In genomic region chr17:78912861-78913281, GRCm38 (mm10) we compare ENCODE assay signal across 9 mouse cellular contexts. TPM values are rescaled to one million over a fixed set of nuclear protein-coding genes. Genes with fewer than 3 reads are reported as not detected.
A peak's percentile ranks its signal among the peaks of the same experiment; 100 is the strongest.
DNase-seq lines count a peak whose midpoint lies in the region; ATAC-seq and TF ChIP-seq lines count a peak whose summit lies in the region.
"Had no signal": no experiment of that assay in that cellular context is flagged by ENCODE, and none has a peak within 500 bp of the region (broad histone marks: within the 10 kb centered on the region; RNA-seq: fewer than 3 reads in every experiment).

No protein-coding gene starts in this region.

- peak; percentile 39; the same call in 1 of the 2 replicates for ATAC-seq in heart, embryonic 14.5 days (ENCODE audit: insufficient number of reproducible peaks, insufficient read depth, low FRiP score, low read depth)
- peak; percentile 74 for ATAC-seq in hindbrain, embryonic 16.5 days

- 0 out of 2 replicates have a peak overlapping the region, but pooled peaks have one; percentile 47 for H3K9ac ChIP-seq in heart, embryonic 14.5 days (ENCODE audit: low read length)
- H3K9ac ChIP-seq in ES-E14 (ENCODE audit: insufficient read depth, low read depth, low read length, poor library complexity, severe bottlenecking): peak overlapping the region; percentile 85
- H3K9ac ChIP-seq in hindbrain, embryonic 16.5 days (ENCODE audit: low read depth, low read length): peak overlapping the region; percentile 50; the same call in 1 of the 2 replicates

- H3K4me1 ChIP-seq in heart, embryonic 14.5 days (ENCODE audit: control insufficient read depth in 2 of 2, insufficient read depth in 2 of 2, low read length in 2 of 2): peaks cover 2 to 13% of the 10 kb centered on the region in 2 experiments; a peak in 2 of 4 replicates
- peaks cover 3 to 4% of the 10 kb centered on the region in 2 experiments; a peak in 3 of 4 replicates for H3K4me1 ChIP-seq in ES-E14 (ENCODE audit: control insufficient read depth in 2 of 2, insufficient read depth in 2 of 2, low read length in 2 of 2, poor library complexity in 1 of 2)
- H3K4me1 ChIP-seq in hindbrain, embryonic 16.5 days (ENCODE audit: control insufficient read depth, insufficient read depth, low read depth, low read length): peaks cover 12% of the 10 kb centered on the region

- no peak for DNase-seq in heart, postnatal 36 days
- DNase-seq in ES-E14 (ENCODE audit: low read depth, low spot score): peak; percentile 59
- peak; percentile 26 for DNase-seq in embryo, embryonic 10 days (ENCODE audit: low spot score)
- peak; percentile 16 for DNase-seq in lung, postnatal 14 days
- DNase-seq in yolk sac, embryonic 10.5 days (ENCODE audit: low spot score): peak; percentile 49
- DNase-seq in spleen, postnatal 14 days (ENCODE audit: low spot score in 2 of 2): no peak

- H3K4me2 ChIP-seq in heart, embryonic 14.5 days (ENCODE audit: low read length): peak overlapping the region; percentile 60
- peak overlapping the region; percentile 55 for H3K4me2 ChIP-seq in hindbrain, embryonic 16.5 days (ENCODE audit: low read length)

- H3K27me3 ChIP-seq in heart, embryonic 14.5 days (ENCODE audit: control insufficient read depth, insufficient read depth, low read length): no peaks in the 10 kb centered on the region
- H3K27me3 ChIP-seq in hindbrain, embryonic 16.5 days (replicated peaks; ENCODE audit: control insufficient read depth, insufficient read depth, low read length): no peaks in the 10 kb centered on the region

- in situ Hi-C loops in ES-E14 (cut with MboI; ENCODE audit: low sequenced_read_pairs in 2 of 2, unreplicated experiment in 2 of 2): no loop called here

- WGBS in heart, embryonic 14.5 days: 20% methylated on average over 6 of the region's 6 CpGs
- 23% methylated on average over 6 of the region's 6 CpGs for WGBS in hindbrain, embryonic 16.5 days

- intact Hi-C loops in heart, postnatal 36 days (cut with DNase I): loop anchor here (5.0 kb wide), 1 partner anchor 1459 kb away; the partner anchor contains the start of gene Gm10190

- no peaks in the 10 kb centered on the region for H3K9me3 ChIP-seq in heart, embryonic 14.5 days (ENCODE audit: control insufficient read depth, low read length)
- no peaks in the 10 kb centered on the region for H3K9me3 ChIP-seq in ES-E14 (ENCODE audit: control insufficient read depth, insufficient read depth, low read depth, low read length)
- no peaks in the 10 kb centered on the region for H3K9me3 ChIP-seq in hindbrain, embryonic 16.5 days (ENCODE audit: control insufficient read depth, low read length)

- H3K27ac ChIP-seq in heart, embryonic 14.5 days (replicated peaks in 1 of 2; ENCODE audit: control insufficient read depth in 1 of 2, insufficient read depth in 1 of 2, low read depth in 2 of 2, low read length in 2 of 2): peak overlapping the region in 1 of 2 experiments; percentile 66; a peak in 2 of 4 replicates
- H3K27ac ChIP-seq in ES-E14 (ENCODE audit: insufficient read depth, low read depth, low read length, poor library complexity, severe bottlenecking): peak overlapping the region; percentile 87
- peak overlapping the region; percentile 36; the same call in 1 of the 2 replicates for H3K27ac ChIP-seq in hindbrain, embryonic 16.5 days (ENCODE audit: low read depth, low read length)

- H3K36me3 ChIP-seq in heart, embryonic 14.5 days (ENCODE audit: control insufficient read depth, insufficient read depth, low read length): 0 out of 2 replicates have a peak, but pooled peaks cover under 1% of the 10 kb centered on the region
- no peaks in the 10 kb centered on the region for H3K36me3 ChIP-seq in ES-E14 (ENCODE audit: control insufficient read depth, insufficient read depth, low read length, poor library complexity, severe bottlenecking)
- H3K36me3 ChIP-seq in hindbrain, embryonic 16.5 days (ENCODE audit: control insufficient read depth, insufficient read depth, low read length): no peaks in the 10 kb centered on the region

- H3K4me3 ChIP-seq in heart, embryonic 14.5 days (ENCODE audit: control insufficient read depth in 1 of 2, insufficient read depth in 1 of 2, low read depth in 1 of 2, low read length in 2 of 2): peak overlapping the region; percentile 36 to 65
- H3K4me3 ChIP-seq in ES-E14 (ENCODE audit: insufficient read depth in 1 of 2, low read depth in 1 of 2, low read length in 2 of 2, poor library complexity in 1 of 2, severe bottlenecking in 1 of 2): peak overlapping the region; percentile 84 to 86
- peak overlapping the region; percentile 44 for H3K4me3 ChIP-seq in hindbrain, embryonic 16.5 days (ENCODE audit: low read length)

TF ChIP-seq in ES-E14, 5 proteins besides CTCF, POLR2A, EP300 and RAD21:
- TF ChIP-seq ZNF384 (IDR thresholded peaks at IDR 0.05; ENCODE audit: low read depth, low read length) (no peak), CHD2 (IDR thresholded peaks at IDR 0.05; ENCODE audit: low read depth, low read length) (0 out of 2 replicates have a peak, but pooled peaks have one; percentile 57)

RNA-seq across cellular contexts. Expression of gene Cebpzos, which starts 3.4 kb away (rescaled TPM):
- 96.5 and 101 TPM in 2 replicates for polyA plus RNA-seq in heart, embryonic 14.5 days (2014; fragmentation: Nextera tagmentation; extraction: Ambion mirVana)
- 10 to 100 TPM; 55.3 to 59.9 TPM for total RNA-seq in heart, postnatal 36 days (2021)
- total RNA-seq in ES-E14 (2012; rRNA removed): 42.5 and 48.6 TPM in 2 replicates
- 105 and 127 TPM in 2 replicates for polyA plus RNA-seq in hindbrain, embryonic 16.5 days (2015; fragmentation: Nextera tagmentation; extraction: Ambion mirVana)

RNA-seq across cellular contexts. Expression of gene Sult6b1, which starts 6.1 kb away (rescaled TPM):
- polyA plus RNA-seq in heart, embryonic 14.5 days (2014; fragmentation: Nextera tagmentation; extraction: Ambion mirVana): 0.18 TPM in 1 of 2 replicates, not detected in the other
- total RNA-seq in heart, postnatal 36 days (2021): not detected
- 3.5 and 7.9 TPM in 2 replicates for total RNA-seq in ES-E14 (2012; rRNA removed)
- 0.36 TPM in 1 of 2 replicates, not detected in the other for polyA plus RNA-seq in hindbrain, embryonic 16.5 days (2015; fragmentation: Nextera tagmentation; extraction: Ambion mirVana)
- total RNA-seq: layer of hippocampus, postnatal 14 days had no signal

RNA-seq across cellular contexts. Expression of gene Cebpz, which starts 24.0 kb away (rescaled TPM):
- 28.7 and 37.4 TPM in 2 replicates for polyA plus RNA-seq in heart, embryonic 14.5 days (2014; fragmentation: Nextera tagmentation; extraction: Ambion mirVana)
- total RNA-seq in heart, postnatal 36 days (2021): 10 to 100 TPM; 20.7 to 25.2 TPM
- total RNA-seq in ES-E14 (2012; rRNA removed): 53.6 and 68.4 TPM in 2 replicates
- polyA plus RNA-seq in hindbrain, embryonic 16.5 days (2015; fragmentation: Nextera tagmentation; extraction: Ambion mirVana): 29.7 and 32.0 TPM in 2 replicates

RNA-seq across cellular contexts. Expression of gene Ndufaf7, which starts 24.1 kb away (rescaled TPM):
- 61.3 and 62.8 TPM in 2 replicates for polyA plus RNA-seq in heart, embryonic 14.5 days (2014; fragmentation: Nextera tagmentation; extraction: Ambion mirVana)
- 10 to 100 TPM; 47.9 to 58.1 TPM for total RNA-seq in heart, postnatal 36 days (2021)
- total RNA-seq in ES-E14 (2012; rRNA removed): 20.1 and 20.8 TPM in 2 replicates
- polyA plus RNA-seq in hindbrain, embryonic 16.5 days (2015; fragmentation: Nextera tagmentation; extraction: Ambion mirVana): 63.9 and 65.9 TPM in 2 replicates

RNA-seq across cellular contexts. Expression of gene Eif2ak2, which starts 30.5 kb away (rescaled TPM):
- polyA plus RNA-seq in heart, embryonic 14.5 days (2014; fragmentation: Nextera tagmentation; extraction: Ambion mirVana): 8.0 and 9.6 TPM in 2 replicates
- total RNA-seq in heart, postnatal 36 days (2021): 10 to 100 TPM; 10.2 to 10.7 TPM
- total RNA-seq in ES-E14 (2012; rRNA removed): 13.1 and 15.3 TPM in 2 replicates
- 3.0 and 3.3 TPM in 2 replicates for polyA plus RNA-seq in hindbrain, embryonic 16.5 days (2015; fragmentation: Nextera tagmentation; extraction: Ambion mirVana)

Comparison
In these comparisons a context has a peak if more than half of its experiments do, and no peak if none do; other contexts are left out.
1. DNase-seq: peak in ES-E14 (single experiment), embryo, embryonic 10 days (single experiment), lung, postnatal 14 days (single experiment) and yolk sac, embryonic 10.5 days (single experiment); none in heart, postnatal 36 days (0 of 2) and spleen, postnatal 14 days (0 of 2).
2. Peak in every context shown above with its lines, with median percentiles within 50 percentile points of each other: H3K4me3 ChIP-seq and H3K9ac ChIP-seq.